Mouse (Mus musculus) stomach, embryonic 15.5 days (tissue): ENCODE results near the gene Gm17409. TPM values are rescaled to one million over a fixed set of nuclear protein-coding genes. Genes with fewer than 3 reads are reported as not detected.
A peak's percentile ranks its signal among the peaks of the same experiment; 100 is the strongest.

ENCODE experiments used
- ATAC-seq: fragments of 200-750 bp; cut with Nextera tagmentation; 2 replicates; pipeline ENCODE4 v1.8.0; 2017; ENCODE audit warnings: low read depth, moderate number of reproducible peaks, moderate TSS enrichment; ENCODE audit not compliant: insufficient read depth, low FRiP score
- H3K27ac ChIP-seq: fragments of 300-500 bp; sonication (generic); 2 replicates; pipeline ENCODE4 v1.5.1; 2015; ENCODE audit warnings: mild to moderate bottlenecking, inconsistent platforms
- H3K27me3 ChIP-seq: fragments of 300-500 bp; sonication (generic); replicated peaks from 2 replicates; pipeline ENCODE4 v1.6.1; 2015; ENCODE audit warnings: inconsistent platforms
- H3K36me3 ChIP-seq: fragments of 300-500 bp; sonication (generic); 2 replicates; pipeline ENCODE4 v1.6.1; 2015; ENCODE audit warnings: inconsistent platforms
- H3K4me1 ChIP-seq: fragments of 300-500 bp; sonication (generic); 2 replicates; pipeline ENCODE4 v1.6.1; 2015; ENCODE audit warnings: inconsistent platforms
- H3K4me2 ChIP-seq: fragments of 300-500 bp; sonication (generic); 2 replicates; pipeline ENCODE4 v1.6.1; 2015; ENCODE audit warnings: mild to moderate bottlenecking, inconsistent platforms
- H3K4me3 ChIP-seq: fragments of 300-500 bp; sonication (generic); replicated peaks from 2 replicates; pipeline ENCODE4 v1.5.1; 2015; ENCODE audit warnings: inconsistent platforms
- H3K9ac ChIP-seq: fragments of 300-500 bp; sonication (generic); 2 replicates; pipeline ENCODE4 v1.6.1; 2015; ENCODE audit warnings: inconsistent platforms
- H3K9me3 ChIP-seq: fragments of 300-500 bp; sonication (generic); 2 replicates; pipeline ENCODE4 v1.6.1; 2016; ENCODE audit warnings: inconsistent platforms
- WGBS: fragments of 180-500 bp; shearing (Covaris S2); methylation state at CpG from one replicate; pipeline ENCODE4 v1.1.7; 2015; 5-methylcytosine and 5-hydroxymethylcytosine counted together
- polyA plus RNA-seq: library from polyadenylated mRNA; unstranded; fragments of >200 nt; fragmentation: Nextera tagmentation; extraction: Ambion mirVana; gene quantifications from 2 replicates; pipeline ENCODE4 v1.2.1, GENCODE M21; 2015

The Gm17409 gene
- polyA plus RNA-seq, 1 experiment from 2014 or later = not detected

DNA sequence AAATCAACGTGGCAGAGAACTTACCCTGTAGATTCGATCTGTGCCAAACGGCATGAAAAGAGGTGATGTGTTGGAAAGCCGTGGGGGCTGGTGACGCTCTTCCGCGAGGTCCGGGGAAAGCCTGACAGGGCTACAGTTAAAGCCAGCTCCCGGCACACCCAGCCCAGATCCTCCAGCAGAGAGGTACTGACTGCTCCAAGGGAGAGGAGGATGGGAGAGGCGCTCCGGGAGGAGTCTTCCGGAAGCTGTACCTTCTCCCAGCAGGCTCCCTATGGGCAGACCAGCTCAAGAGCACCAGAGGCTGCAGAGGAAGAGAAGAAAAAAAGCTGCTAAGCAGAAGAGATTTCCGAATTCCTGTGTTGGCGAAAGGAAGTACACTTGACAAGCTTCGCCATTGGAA, 46.1 kb downstream of the Gm17409 start:
- no peaks in the 10 kb centered on the region for H3K9me3 ChIP-seq
- no peaks in the 10 kb centered on the region for H3K36me3 ChIP-seq
- no peaks in the 10 kb centered on the region for H3K27me3 ChIP-seq
- no peak overlapping the region for H3K9ac ChIP-seq
- H3K4me3 ChIP-seq = no peak overlapping the region
- H3K27ac ChIP-seq = no peak overlapping the region
- WGBS = 44% methylated on average over 15 of the region's 15 CpGs
- no peak for ATAC-seq
- 0 out of 2 replicates have a peak overlapping the region, but pooled peaks have one; percentile 19 for H3K4me2 ChIP-seq
- 0 out of 2 replicates have a peak, but pooled peaks cover 5% of the 10 kb centered on the region for H3K4me1 ChIP-seq

DNA sequence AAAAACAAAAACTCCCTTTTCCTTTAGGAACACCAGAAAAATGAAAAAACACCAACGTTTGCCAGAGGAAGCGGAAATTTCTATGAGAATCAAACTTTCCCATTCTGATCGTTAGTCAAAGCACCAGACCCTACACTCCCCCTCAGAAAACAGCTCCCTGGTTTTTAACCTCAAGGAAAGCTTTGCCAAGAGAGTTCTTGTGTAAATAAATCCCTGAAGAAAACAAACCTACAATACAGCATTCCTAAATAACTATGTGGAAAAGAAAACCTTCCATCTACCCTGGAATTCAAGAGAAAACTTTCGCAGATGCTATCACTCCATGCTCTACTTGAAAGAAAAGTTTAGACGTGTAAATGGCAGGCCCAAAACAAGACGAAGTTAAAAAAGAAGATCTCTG, 47.0 kb downstream of the Gm17409 start:
- Histone ChIP-seq H3K4me2 (no peak overlapping the region), H3K4me1 (0 out of 2 replicates have a peak, but pooled peaks cover 9% of the 10 kb centered on the region), H3K36me3 (no peaks in the 10 kb centered on the region), H3K9ac (no peak overlapping the region), H3K4me3 (no peak overlapping the region), H3K9me3 (no peaks in the 10 kb centered on the region), H3K27ac (no peak overlapping the region), H3K27me3 (no peaks in the 10 kb centered on the region)
- no peak for ATAC-seq
- 56% methylated on average over 6 of the region's 6 CpGs for WGBS

DNA sequence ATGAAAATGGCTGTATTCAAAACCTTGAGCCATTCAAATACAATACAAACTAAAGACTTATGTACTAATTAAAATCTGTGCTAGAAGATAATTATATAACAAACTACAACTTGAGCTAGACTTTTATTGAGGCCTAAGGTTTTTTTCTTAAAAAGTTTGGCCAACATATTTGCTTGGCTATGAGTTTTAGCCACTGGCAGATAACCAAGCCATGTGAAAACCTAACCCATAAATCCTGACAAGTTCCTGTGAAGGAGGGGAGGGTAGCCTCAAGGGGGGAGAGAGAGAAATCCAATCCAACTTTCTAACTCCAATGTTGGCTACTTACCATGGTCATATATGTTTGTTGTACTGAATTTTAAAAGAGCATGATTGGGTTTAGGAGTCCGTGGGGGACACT, 48.6 kb downstream of the Gm17409 start:
- WGBS = 81% methylated on average over 1 of the region's 1 CpGs

More for the DNA sequence above, 48.6 kb downstream of the Gm17409 start:
- H3K4me1 ChIP-seq = peaks cover 14% of the 10 kb centered on the region; the same call in 1 of the 2 replicates
- H3K4me3 ChIP-seq = no peak overlapping the region
- H3K27ac ChIP-seq = no peak overlapping the region
- H3K27me3 ChIP-seq = no peaks in the 10 kb centered on the region
- H3K4me2 ChIP-seq = no peak overlapping the region
- no peaks in the 10 kb centered on the region for H3K9me3 ChIP-seq
- no peak overlapping the region for H3K9ac ChIP-seq
- no peaks in the 10 kb centered on the region for H3K36me3 ChIP-seq
- no peak for ATAC-seq

Other genes with a start within 250 kb of the Gm17409 start
- gene Acvr1c, start 112.2 kb upstream of the Gm17409 start, polyA plus RNA-seq = 1.6 and 1.9 TPM in 2 replicates
- 6.8 and 7.0 TPM in 2 replicates for gene Acvr1, start 97.0 kb downstream of the Gm17409 start, polyA plus RNA-seq
- 6.7 and 7.1 TPM in 2 replicates for gene Upp2, start 97.2 kb downstream of the Gm17409 start, polyA plus RNA-seq